Mouse (Mus musculus) intestine, embryonic 15.5 days (tissue): ENCODE results near the gene Clec16a. TPM values are rescaled to one million over a fixed set of nuclear protein-coding genes. Genes with fewer than 3 reads are reported as not detected.

ENCODE experiments used
- ATAC-seq: fragments of 200-750 bp; cut with Nextera tagmentation; 2 replicates; pipeline ENCODE4 v1.8.0; 2017; ENCODE audit warnings: moderate TSS enrichment, moderate library complexity
- H3K27ac ChIP-seq: fragments of 300-500 bp; sonication (generic); 2 replicates; pipeline ENCODE4 v1.5.1; 2015; ENCODE audit warnings: mild to moderate bottlenecking, inconsistent platforms
- H3K27me3 ChIP-seq: fragments of 300-500 bp; sonication (generic); replicated peaks from 2 replicates; pipeline ENCODE4 v1.6.1; 2015; ENCODE audit warnings: inconsistent platforms
- H3K36me3 ChIP-seq: fragments of 300-500 bp; sonication (generic); 2 replicates; pipeline ENCODE4 v1.6.1; 2015; ENCODE audit warnings: inconsistent platforms
- H3K4me1 ChIP-seq: fragments of 300-500 bp; sonication (generic); replicated peaks from 2 replicates; pipeline ENCODE4 v1.6.1; 2015; ENCODE audit warnings: inconsistent platforms
- H3K4me2 ChIP-seq: fragments of 300-500 bp; sonication (generic); replicated peaks from 2 replicates; pipeline ENCODE4 v1.6.1; 2015; ENCODE audit warnings: mild to moderate bottlenecking, inconsistent platforms
- H3K4me3 ChIP-seq: fragments of 300-500 bp; sonication (generic); replicated peaks from 2 replicates; pipeline ENCODE4 v1.5.1; 2015; ENCODE audit warnings: inconsistent platforms
- H3K9ac ChIP-seq: fragments of 300-500 bp; sonication (generic); 2 replicates; pipeline ENCODE4 v1.6.1; 2015; ENCODE audit warnings: inconsistent platforms
- H3K9me3 ChIP-seq: fragments of 300-500 bp; sonication (generic); 2 replicates; pipeline ENCODE4 v1.6.1; 2016; ENCODE audit warnings: inconsistent platforms
- WGBS: fragments of 180-500 bp; shearing (Covaris S2); methylation state at CpG from one replicate; pipeline ENCODE4 v1.1.7; 2015; 5-methylcytosine and 5-hydroxymethylcytosine counted together
- polyA plus RNA-seq: library from polyadenylated mRNA; unstranded; fragments of >200 nt; fragmentation: Nextera tagmentation; extraction: Ambion mirVana; gene quantifications from 2 replicates; pipeline ENCODE4 v1.2.1, GENCODE M21; 2015

Clec16a gene
- polyA plus RNA-seq, 1 experiment from 2014 or later = 27.2 TPM

GRCm38 (mm10) chr16:10540763-10541597 is 4.2 kb upstream of the Clec16a start:
- H3K27ac ChIP-seq = no peak overlapping the region; the same call in 1 of the 2 replicates
- no peaks in the 10 kb centered on the region for H3K9me3 ChIP-seq
- ATAC-seq = no peak
- H3K9ac ChIP-seq = 0 out of 2 replicates have a peak overlapping the region, but pooled peaks have one; percentile 88
- peak overlapping the region; percentile 90 for H3K4me3 ChIP-seq
- H3K36me3 ChIP-seq = no peaks in the 10 kb centered on the region
- no peaks in the 10 kb centered on the region for H3K27me3 ChIP-seq
- peak overlapping the region; percentile 90 for H3K4me2 ChIP-seq
- peaks cover 21% of the 10 kb centered on the region for H3K4me1 ChIP-seq
- 62% methylated on average over 16 of the region's 16 CpGs for WGBS

GRCm38 (mm10) chr16:10541598-10541930 is 3.6 kb upstream of the Clec16a start:
- Histone ChIP-seq H3K9ac (peak overlapping the region; percentile 88; the same call in 1 of the 2 replicates), H3K36me3 (no peaks in the 10 kb centered on the region), H3K27me3 (no peaks in the 10 kb centered on the region), H3K4me3 (peak overlapping the region; percentile 90), H3K4me2 (peak overlapping the region; percentile 90), H3K9me3 (no peaks in the 10 kb centered on the region), H3K27ac (no peak overlapping the region; the same call in 1 of the 2 replicates), H3K4me1 (peaks cover 22% of the 10 kb centered on the region)
- ATAC-seq = no peak
- 19% methylated on average over 7 of the region's 7 CpGs for WGBS

- peaks cover 27% of the 10 kb centered on the region for H3K4me1 ChIP-seq
- no peaks in the 10 kb centered on the region for H3K27me3 ChIP-seq
- peak overlapping the region; percentile 90 for H3K4me3 ChIP-seq
- WGBS = 4% methylated on average over 22 of the region's 22 CpGs
- H3K9ac ChIP-seq = peak overlapping the region; percentile 88
- H3K9me3 ChIP-seq = no peaks in the 10 kb centered on the region
- H3K4me2 ChIP-seq = peak overlapping the region; percentile 90
- no peaks in the 10 kb centered on the region for H3K36me3 ChIP-seq
- peak overlapping the region; percentile 91 for H3K27ac ChIP-seq
- no peak; the same call in 1 of the 2 replicates for ATAC-seq
Measured at GRCm38 (mm10) chr16:10542266-10542665, 2.9 kb upstream of the Clec16a start.

GRCm38 (mm10) chr16:10542698-10543365 is 2.3 kb upstream of the Clec16a start, which contains the start of gene Dexi:
Gene Dexi, minus strand, starts transcription at chr16:10543054.
- Histone ChIP-seq H3K36me3 (no peaks in the 10 kb centered on the region), H3K9me3 (no peaks in the 10 kb centered on the region), H3K27ac (peak within 1 kb of the TSS; percentile 91), H3K4me2 (peak within 1 kb of the TSS; percentile 90), H3K4me3 (peak within 1 kb of the TSS; percentile 90), H3K27me3 (no peaks in the 10 kb centered on the region), H3K4me1 (peaks cover 27% of the 10 kb centered on the region), H3K9ac (peak within 1 kb of the TSS; percentile 88)
- ATAC-seq = peak; percentile 95
- under 1% methylated on average over 61 of the region's 61 CpGs for WGBS

DNA sequence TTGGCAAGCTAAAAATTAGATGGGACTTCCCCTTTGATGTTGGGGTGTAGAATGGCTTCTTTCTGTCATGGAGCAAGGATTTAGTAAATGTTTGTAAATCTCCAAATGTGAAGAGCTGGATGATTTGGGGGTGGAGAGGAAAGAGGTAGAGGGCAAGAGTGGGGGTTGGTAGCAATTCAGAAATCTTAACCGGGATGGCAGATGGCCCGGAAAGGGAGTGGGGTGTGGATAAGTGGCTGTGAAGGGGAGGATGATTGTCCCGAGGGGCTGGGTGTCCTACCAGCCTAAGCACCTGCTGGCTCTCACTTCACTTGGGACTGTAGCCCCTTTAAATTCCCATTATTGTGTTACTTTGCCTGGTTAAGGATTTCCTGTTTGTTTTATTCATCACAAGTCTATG is 1.7 kb downstream of the Clec16a start:
- no peaks in the 10 kb centered on the region for H3K36me3 ChIP-seq
- H3K27ac ChIP-seq = no peak overlapping the region
- peaks cover 9% of the 10 kb centered on the region; the same call in 1 of the 2 replicates for H3K4me1 ChIP-seq
- no peak for ATAC-seq
- 61% methylated on average over 3 of the region's 3 CpGs for WGBS
- H3K4me3 ChIP-seq = no peak overlapping the region
- no peak overlapping the region for H3K9ac ChIP-seq
- H3K9me3 ChIP-seq = no peaks in the 10 kb centered on the region
- H3K27me3 ChIP-seq = no peaks in the 10 kb centered on the region
- peak overlapping the region; percentile 75 for H3K4me2 ChIP-seq

- H3K9me3 ChIP-seq = no peaks in the 10 kb centered on the region
- no peak overlapping the region for H3K4me3 ChIP-seq
- H3K4me1 ChIP-seq = 0 out of 2 replicates have a peak, but pooled peaks cover 6% of the 10 kb centered on the region
- no peak overlapping the region for H3K9ac ChIP-seq
- no peaks in the 10 kb centered on the region for H3K27me3 ChIP-seq
- WGBS = 75% methylated on average over 3 of the region's 3 CpGs
- no peak overlapping the region for H3K4me2 ChIP-seq
- no peak for ATAC-seq
- no peak overlapping the region for H3K27ac ChIP-seq
- H3K36me3 ChIP-seq = no peaks in the 10 kb centered on the region
Measured at GRCm38 (mm10) chr16:10548938-10549337, 3.8 kb downstream of the Clec16a start.

DNA sequence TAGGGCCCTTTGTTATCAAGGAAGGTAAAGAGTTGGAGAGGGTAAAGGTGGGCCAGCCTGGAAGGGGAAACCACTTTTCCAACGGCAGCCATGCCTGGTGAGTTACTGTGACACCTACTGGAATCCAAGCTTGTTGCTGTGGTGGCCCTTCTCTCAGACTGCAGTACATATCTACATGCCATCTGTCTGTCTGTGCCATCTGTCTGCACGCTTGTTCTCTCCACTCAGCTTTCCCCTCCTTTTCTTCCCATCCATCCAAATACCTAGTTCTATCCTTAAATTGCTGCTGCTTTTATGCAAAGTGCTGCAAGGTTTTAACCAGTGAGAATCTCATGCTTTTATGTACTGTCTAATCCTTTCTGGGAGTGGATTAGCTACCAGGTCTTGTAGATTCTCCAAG is 4.5 kb downstream of the Clec16a start:
- Histone ChIP-seq H3K27ac (no peak overlapping the region), H3K36me3 (no peaks in the 10 kb centered on the region), H3K27me3 (no peaks in the 10 kb centered on the region), H3K9me3 (no peaks in the 10 kb centered on the region), H3K4me2 (no peak overlapping the region), H3K9ac (no peak overlapping the region), H3K4me3 (no peak overlapping the region), H3K4me1 (0 out of 2 replicates have a peak, but pooled peaks cover 6% of the 10 kb centered on the region)
- no peak for ATAC-seq
- 78% methylated on average over 2 of the region's 2 CpGs for WGBS

DNA sequence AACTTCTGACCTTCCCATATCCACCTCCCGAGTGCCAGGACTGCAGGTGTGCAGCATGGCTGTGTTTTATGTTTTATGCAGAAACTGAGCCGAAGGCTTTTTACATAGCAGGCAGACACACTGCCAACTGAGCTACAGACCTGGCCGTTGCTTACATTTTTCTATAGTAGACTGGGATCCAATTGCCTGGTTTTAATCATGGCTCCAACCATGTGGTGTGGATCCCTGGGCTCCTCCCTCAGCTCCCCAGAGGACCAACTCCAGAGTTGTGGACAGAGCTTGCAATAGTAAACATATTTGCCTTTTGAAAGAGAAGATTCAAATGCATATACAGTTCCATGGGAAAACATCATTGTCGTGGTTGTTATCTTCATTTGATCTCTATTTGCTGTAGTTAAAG is 6.5 kb downstream of the Clec16a start:
- no peak overlapping the region for H3K9ac ChIP-seq
- 77% methylated on average over 4 of the region's 4 CpGs for WGBS
- H3K27me3 ChIP-seq = no peaks in the 10 kb centered on the region
- ATAC-seq = no peak
- 0 out of 2 replicates have a peak, but pooled peaks cover 4% of the 10 kb centered on the region for H3K4me1 ChIP-seq
- no peak overlapping the region for H3K27ac ChIP-seq
- no peaks in the 10 kb centered on the region for H3K36me3 ChIP-seq
- H3K4me2 ChIP-seq = no peak overlapping the region
- H3K9me3 ChIP-seq = no peaks in the 10 kb centered on the region
- no peak overlapping the region for H3K4me3 ChIP-seq

GRCm38 (mm10) chr16:10553858-10554257 is 8.7 kb downstream of the Clec16a start:
- no peak for ATAC-seq
- Histone ChIP-seq H3K9ac (no peak overlapping the region), H3K4me2 (no peak overlapping the region), H3K4me3 (no peak overlapping the region), H3K27me3 (no peaks in the 10 kb centered on the region), H3K36me3 (no peaks in the 10 kb centered on the region), H3K27ac (no peak overlapping the region), H3K4me1 (no peaks in the 10 kb centered on the region), H3K9me3 (no peaks in the 10 kb centered on the region)
- 95% methylated on average over 2 of the region's 2 CpGs for WGBS

GRCm38 (mm10) chr16:10559991-10560390 is 14.9 kb downstream of the Clec16a start:
- Histone ChIP-seq H3K4me1 (no peaks in the 10 kb centered on the region), H3K27ac (no peak overlapping the region), H3K9me3 (no peaks in the 10 kb centered on the region), H3K4me3 (no peak overlapping the region), H3K36me3 (no peaks in the 10 kb centered on the region), H3K9ac (no peak overlapping the region), H3K4me2 (no peak overlapping the region), H3K27me3 (no peaks in the 10 kb centered on the region)
- ATAC-seq = no peak
- WGBS = 86% methylated on average over 8 of the region's 8 CpGs

GRCm38 (mm10) chr16:10565278-10565885 is 20.2 kb downstream of the Clec16a start:
- peak; percentile 89 for ATAC-seq
- Histone ChIP-seq H3K4me1 (no peaks in the 10 kb centered on the region), H3K27me3 (no peaks in the 10 kb centered on the region), H3K36me3 (no peaks in the 10 kb centered on the region), H3K9ac (no peak overlapping the region), H3K27ac (no peak overlapping the region), H3K4me2 (no peak overlapping the region), H3K9me3 (no peaks in the 10 kb centered on the region), H3K4me3 (no peak overlapping the region)
- WGBS = 35% methylated on average over 4 of the region's 4 CpGs

- no peaks in the 10 kb centered on the region for H3K4me1 ChIP-seq
- H3K4me2 ChIP-seq = no peak overlapping the region
- H3K9me3 ChIP-seq = no peaks in the 10 kb centered on the region
- H3K9ac ChIP-seq = no peak overlapping the region
- no peak overlapping the region for H3K27ac ChIP-seq
- ATAC-seq = no peak
- 88% methylated on average over 4 of the region's 4 CpGs for WGBS
- H3K4me3 ChIP-seq = no peak overlapping the region
- H3K36me3 ChIP-seq = no peaks in the 10 kb centered on the region
- H3K27me3 ChIP-seq = no peaks in the 10 kb centered on the region
Measured at GRCm38 (mm10) chr16:10567153-10567552, 22.0 kb downstream of the Clec16a start.
